Mouse (Mus musculus): Measurements from ENCODE around the gene Josd1.
A peak's percentile ranks its signal among the peaks of the same experiment; 100 is the strongest.

Gene Josd1

DNA sequence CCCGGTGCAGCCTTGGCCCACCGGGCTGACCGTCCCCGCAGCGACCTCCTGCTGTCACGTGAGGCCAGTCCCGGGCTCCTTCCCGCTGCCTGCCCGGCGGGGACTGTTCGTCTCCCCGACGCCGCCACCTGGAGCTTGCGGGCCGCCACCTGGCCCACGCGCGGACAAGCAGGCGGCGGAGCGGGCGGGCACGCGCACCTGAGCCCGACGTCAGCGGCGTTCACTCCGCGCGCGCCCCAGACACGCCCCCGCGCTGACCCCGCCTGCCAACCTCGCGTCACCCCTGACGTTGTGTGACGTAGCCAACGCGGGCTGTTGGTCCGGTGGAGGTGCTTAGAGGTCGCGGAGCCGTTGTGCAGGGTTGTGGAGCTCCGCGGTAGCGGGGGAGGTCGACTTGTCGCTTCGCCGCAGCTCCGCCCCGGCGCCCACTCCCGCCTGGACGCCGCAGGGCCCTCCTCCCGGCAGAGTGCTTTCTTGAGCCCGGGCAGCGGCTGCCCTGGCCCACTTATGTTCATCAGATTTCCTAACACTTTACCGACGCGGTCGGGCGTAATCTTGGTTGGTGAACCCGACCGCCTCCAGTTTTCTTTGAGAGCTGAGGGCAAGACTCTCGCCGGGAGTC, at the start of gene Josd1:
TSS of gene Josd1 (minus strand) at position 274 of the 622 bp plus-strand sequence.
- peak; percentile 97 for DNase-seq (ENCODE audit: low spot score)

DNA sequence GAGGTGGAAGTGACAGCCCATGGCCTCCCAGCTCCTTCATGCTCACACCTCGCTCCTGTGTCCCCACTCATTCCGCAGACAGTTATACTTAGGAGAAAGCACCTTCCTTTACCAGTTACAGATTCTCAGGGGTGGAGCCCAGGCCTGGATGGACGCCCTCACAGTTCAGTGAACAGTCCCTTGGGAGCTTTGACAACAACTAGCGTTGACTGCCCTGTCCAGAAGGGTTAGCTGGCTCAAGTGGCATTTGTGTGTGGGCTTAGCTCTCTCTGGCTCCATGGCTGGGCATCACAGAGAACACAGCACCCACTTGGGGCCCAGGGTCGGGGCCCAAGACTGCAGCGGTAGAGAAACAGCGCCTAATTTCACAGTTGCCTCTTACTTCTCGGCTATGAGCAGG, 46.6 kb upstream of the Josd1 start:
- DNase-seq (ENCODE audit: low spot score): no peak

DNA sequence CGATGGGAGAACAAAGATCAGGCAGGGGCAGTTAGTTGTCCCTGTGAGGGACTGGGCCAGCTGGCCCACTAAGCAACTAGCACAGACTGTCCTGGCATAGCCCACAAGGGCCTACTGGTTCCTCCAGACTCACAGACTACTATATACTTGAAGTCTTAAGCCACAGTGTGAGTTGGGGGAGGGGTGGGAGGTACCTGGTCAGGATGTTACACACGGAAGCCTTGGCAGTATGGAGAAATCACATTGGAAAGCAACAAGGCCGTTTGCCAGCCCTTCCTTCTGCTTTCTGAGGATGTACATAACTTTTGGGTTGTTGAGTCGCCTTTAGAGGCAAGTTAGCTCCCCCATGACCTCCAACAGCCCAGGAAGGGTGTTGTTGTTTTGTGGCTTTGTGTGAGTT, 45.9 kb upstream of the Josd1 start:
- no peak for DNase-seq (ENCODE audit: low spot score)

DNA sequence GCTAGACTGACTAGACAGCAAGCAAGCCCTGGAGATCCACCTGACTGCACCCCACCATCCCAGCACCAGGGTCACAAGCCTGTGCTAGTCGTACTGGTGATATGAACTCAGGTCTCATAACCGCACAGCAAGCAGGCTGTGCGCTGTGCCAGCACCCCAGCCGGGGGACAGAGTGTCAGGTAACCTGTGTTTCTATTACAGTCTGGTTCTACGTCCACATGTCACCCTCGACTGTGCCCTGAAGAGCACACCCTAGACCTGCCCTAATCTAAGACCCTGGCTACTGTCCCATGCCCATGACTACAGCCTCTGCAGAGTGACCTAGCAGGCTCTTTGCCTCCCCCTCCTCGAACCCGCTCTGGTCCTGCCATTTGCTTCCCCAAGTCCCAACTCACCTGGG, 45.5 kb upstream of the Josd1 start:
- DNase-seq (ENCODE audit: low spot score): no peak

DNA sequence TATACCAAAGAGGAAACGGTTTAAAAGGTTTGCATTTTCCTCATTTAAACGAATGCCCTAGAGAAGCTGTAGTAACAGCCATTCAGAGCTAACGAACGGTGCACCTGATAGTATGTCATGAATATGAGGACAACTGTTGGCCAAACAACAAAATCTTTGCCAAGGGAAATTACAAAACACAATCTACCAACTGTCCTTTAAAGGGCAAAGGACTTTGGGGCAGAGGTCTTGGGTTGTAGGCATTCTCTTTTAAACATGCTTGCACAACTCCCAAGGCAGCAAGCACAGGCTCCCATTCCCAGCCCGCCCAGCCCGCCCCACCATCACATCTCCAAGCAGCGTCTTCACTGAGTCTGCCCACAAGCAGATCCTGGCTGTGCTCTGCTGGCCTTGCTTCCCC, 43.8 kb upstream of the Josd1 start:
- no peak for DNase-seq (ENCODE audit: low spot score)

DNA sequence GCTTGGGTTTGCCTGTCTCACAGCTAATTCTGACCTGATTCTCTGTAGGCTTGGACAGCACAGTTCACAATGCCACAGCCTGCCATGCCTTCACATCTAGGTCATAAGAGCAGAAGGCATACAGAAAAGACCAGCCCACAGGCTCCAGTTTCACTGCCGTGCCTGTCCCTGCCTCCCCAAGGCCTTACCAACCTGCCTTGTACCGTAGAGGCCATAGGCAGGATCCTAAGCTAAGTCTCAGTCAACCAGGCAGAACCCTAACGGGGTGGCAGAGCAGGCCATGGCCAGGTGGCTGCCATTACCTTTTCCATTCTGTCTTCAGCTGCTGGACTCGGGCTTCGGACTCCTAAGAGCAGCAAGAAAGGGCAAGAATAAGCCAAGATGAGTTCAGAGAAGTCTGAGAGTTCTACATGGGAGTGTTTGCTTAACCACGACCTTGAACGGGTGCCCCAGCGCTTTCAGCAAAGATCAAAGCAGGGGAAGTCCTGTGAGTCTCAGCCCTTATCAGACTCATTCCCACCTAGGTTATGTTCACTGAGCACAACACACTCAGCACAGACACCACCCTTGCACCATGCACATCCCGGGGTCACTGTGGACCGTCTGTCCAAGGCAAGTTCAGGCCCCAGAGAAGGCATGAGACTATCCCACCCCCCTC, 41.1 kb upstream of the Josd1 start:
- no peak for DNase-seq (ENCODE audit: low spot score)

DNA sequence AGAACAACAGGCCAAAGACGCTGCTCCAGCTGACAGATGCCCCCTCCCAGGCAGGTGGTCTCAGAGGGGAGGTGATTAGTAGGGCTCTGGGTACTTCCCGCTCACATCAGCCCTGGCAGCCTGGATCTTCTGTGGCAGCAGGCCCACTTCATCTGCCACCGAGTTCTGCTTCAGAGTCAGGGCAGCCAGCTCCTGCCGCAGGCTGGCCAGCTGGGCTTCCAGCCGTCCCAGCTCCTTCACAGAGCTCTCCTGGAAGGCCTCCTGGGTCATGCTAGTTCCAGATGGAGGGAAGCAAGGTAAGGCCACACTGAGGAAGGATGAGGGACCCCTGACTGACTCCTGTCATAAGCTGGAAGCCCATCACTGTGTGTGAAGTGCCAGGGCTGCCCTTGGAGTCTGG, 40.6 kb upstream of the Josd1 start:
- DNase-seq (ENCODE audit: low spot score): no peak

DNA sequence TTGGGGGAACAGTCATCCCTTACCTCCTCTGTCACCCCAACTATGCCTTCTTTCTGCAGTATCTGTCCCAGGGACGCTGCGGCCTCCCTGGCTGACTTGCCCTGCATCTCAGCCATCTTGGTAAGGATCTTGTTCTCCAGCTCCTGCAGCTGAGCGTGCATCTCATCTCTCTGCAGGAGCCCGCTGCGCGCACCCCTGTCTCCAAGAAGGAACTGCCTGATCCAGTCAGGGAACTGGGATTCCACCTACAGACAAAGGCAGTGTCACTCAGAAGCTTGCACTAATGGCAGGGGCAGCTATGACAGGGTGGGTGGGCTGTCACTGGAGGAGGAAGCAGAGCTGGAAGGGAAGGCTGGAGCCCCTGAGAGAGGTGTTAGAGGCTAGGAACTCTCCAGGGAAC, 40.1 kb upstream of the Josd1 start:
- DNase-seq (ENCODE audit: low spot score): no peak

DNA sequence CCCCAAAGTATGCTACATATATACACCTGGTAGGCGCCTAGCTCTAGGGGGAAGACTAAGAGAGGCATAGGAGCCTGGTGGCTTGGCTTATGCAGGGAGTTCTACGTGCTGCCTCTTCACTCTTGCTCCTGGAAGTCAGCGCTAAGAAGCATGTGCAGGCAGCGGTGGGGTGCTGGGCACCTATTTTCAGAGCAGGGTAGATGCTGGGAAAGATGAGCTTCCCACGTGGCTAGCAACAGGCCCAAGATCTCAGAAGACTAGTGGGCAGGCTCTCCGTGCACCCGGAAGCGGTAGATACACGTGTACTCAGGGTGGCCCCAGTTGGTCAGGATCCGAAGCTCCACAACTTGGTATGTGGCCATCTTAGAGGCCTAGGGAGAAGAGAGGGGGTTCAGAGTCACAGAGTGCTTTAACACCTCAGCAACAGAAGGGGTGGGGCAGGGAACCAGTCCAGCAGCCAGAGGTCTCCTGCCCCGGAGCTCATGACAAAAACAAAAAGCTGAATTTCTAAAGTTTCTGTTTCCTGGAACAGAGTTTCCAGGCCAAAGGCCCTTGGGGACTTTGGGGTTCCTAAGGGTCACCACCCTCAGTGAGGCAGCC, 37.6 kb upstream of the Josd1 start:
- DNase-seq (ENCODE audit: low spot score): no peak

DNA sequence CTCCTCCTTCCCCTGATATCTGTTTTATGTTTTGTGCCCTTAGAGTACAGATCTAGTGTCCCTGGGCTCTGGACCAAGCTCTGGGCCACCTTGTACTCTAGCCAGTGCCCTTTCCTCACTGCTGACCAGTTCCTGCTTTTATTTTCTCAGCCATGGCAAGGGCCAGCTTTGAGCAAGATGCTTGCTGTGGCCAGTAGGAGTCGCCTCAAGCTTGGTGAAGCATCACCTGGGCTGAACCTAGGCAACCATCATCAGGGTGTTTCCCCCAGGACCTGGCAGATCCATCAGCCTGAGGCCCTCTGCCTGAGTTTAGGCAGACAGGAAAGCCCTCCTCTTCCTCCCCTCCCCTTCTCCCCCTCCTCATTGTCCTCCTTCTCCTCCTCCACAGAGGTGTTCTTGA, 35.7 kb upstream of the Josd1 start:
- no peak for DNase-seq (ENCODE audit: low spot score)

DNA sequence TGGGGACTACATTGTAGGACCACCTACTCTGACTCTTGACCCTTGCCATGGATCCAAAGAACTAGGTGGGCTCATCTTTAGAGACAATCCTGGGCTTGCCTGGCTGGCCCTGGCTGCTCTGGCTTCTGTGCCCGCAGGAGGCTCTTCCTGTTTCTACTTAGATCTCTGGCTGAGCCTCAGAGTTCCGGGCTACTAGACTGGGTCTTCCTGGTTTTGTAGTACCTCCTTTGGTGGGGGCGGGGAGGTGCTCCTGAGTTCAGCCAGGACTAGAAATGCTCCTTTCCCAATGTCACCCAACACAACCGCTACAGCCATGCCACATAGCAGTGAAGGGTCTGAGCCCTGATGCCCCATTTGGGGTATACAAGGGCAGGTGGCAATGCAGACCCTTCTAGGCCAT, 33.1 kb upstream of the Josd1 start:
- DNase-seq (ENCODE audit: low spot score): no peak

DNA sequence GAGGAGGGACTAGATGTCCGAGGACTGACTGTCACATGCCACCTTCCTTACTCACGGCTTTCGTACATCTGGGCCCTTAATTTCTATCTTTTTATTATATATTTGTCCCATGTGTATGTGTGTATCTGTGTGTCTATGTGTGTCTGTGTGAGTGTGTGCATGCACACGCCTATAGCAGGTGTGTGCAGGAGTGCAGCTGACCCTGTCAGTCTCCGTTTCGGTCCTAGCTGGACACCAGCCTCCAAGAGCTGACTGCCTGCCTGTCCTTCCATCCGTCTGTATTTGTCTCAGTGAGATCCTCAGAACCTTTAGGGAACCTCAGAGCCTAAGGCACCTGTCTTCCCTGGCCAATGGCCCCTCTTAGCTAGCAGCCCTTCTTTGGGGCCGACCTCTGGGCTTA, 32.5 kb upstream of the Josd1 start:
- DNase-seq (ENCODE audit: low spot score): no peak

DNA sequence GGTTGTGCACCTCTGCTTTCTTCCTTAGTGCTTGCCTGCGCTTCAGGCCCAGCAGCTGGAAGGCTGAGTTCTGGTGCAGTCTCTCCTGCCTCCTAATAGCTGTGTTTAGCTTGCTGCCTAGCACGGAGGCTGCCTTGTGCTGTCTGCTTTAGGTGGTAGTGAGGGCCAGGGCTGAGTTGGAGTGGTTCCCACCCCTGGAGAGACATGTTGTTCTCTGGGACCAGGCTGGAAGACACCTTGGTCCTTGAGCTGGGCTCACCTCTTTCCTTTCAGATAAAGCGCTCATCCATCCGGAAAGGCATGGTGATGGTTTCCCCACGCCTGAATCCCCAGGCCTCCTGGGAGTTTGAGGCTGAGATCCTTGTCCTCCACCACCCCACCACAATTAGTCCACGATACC, 29.0 kb upstream of the Josd1 start:
- DNase-seq (ENCODE audit: low spot score): no peak

DNA sequence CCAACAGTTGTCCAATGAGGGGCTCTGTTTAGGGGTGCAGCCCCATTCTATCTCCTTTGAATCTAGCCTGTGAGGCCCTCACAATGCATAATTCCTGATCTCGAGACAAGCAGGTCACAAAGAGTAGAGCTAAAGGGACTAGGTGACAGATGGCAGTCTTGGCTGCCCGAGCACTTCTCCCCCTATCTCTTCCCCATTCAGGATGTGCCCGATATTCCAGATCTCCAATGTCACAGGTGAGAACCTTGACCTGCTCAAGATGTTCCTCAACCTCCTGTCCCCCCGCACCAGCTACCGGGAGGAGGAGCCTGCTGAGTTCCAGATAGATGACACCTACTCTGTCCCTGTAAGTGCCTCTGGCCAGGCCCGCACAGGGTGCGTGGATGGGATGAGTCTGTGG, 27.9 kb upstream of the Josd1 start:
- no peak for DNase-seq (ENCODE audit: low spot score)

DNA sequence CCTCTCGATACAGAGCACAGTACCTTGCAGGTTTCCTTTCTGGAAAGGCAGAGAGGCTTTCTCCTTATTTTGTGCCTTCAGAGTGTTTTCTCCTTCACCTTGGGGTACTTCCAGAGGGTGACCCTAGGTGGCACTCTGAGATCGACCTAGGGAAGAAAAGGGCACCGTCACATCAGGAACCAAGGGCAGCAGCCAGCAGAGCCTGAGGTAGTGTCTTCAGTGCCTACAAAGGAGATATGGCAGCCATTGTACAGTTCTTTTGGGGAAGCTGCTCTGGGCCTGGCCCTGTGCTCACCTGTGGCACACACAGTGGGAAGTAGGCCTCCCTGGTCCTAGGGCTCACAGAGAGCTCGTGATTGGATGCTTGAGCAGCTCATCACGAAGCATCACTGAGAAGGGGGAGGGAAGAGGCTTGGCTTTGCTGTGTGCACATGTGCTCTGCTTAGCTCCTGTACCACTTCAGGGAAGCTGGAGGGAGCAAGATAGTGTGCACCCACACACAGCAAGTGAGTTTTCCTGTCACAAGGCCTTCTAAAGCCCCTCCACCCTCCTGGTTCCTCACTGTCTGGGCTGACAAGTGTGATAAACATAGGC, 20.6 kb upstream of the Josd1 start:
- no peak for DNase-seq (ENCODE audit: low spot score)

DNA sequence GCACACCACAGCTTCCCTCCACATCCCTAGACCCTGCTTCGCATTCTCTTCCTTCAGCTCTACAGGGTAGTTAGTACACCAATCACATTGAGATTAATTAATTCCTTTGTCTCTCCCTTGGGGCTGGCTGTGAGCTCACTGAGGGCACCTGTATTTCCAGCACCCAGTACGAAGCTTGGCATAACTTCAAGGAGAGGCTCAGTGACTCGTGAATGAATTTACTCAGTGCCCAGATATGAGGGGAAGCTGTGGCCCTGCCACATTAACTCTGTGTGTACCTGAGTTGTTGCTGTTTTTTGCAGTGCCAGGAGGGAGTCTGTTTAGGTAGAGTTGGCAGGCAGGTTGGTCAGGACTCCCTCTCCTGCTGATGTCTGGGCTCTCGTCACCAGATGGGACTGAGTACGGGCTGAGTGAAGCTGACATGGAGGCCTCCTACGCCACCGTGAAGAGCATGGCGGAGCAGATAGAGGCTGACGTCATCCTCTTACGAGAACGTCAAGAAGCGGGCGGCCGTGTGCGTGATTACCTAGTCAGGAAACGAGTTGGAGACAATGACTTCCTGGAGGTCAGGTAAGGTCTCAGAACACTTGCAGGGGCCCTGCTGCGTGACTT, 19.0 kb upstream of the Josd1 start:
- no peak for DNase-seq (ENCODE audit: low spot score)

DNA sequence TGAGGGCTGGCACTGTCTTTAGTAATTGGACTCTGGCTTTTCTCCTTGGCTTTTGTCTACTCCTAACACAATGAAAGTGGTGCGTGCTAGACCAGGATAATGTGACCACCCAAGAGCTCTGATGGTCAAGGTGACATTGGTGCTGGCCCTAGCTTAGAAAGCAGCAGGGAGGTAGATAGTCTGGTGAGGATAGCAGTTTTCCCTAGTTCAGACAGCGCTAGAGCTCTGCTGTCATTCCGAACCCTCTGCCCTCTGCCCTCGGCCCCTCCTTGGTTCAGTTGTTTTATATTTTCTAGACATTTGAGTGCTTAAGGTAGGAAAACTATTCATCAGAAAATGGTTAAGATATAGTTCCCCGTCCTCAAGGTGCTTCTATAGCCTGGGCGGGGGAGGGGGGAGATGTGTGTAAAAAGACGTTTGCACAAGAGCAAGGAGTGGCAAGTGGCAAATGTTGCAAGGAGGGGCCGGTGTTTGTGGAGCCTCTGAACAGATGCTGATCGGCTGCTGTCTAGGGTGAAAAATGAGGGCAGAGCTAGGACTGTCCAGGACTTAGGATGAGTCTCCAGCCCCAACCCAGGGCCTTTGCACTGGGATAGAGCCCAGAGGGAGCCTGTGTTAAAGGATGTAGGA, 10.0 kb upstream of the Josd1 start:
- DNase-seq (ENCODE audit: low spot score): no peak

DNA sequence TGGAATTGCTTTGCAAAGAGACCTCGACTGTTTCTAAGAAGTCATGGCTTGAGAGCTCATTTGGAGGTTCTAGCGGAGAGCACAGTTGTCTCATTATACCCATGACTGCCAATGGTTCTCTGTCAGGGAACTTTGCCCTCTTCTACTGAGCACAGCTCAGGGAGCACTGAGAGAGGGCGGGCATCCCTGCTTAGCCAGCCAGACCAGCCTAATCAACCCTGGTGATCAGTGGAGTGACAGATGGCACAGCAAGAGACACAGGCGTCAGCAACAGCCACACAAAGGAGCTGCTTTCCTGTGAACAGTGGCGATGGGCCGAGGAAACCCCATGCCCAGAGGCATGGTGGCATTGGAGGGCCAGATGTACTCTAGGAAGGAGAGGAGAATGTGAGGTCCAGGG, 9.3 kb upstream of the Josd1 start:
- no peak for DNase-seq (ENCODE audit: low spot score)

DNA sequence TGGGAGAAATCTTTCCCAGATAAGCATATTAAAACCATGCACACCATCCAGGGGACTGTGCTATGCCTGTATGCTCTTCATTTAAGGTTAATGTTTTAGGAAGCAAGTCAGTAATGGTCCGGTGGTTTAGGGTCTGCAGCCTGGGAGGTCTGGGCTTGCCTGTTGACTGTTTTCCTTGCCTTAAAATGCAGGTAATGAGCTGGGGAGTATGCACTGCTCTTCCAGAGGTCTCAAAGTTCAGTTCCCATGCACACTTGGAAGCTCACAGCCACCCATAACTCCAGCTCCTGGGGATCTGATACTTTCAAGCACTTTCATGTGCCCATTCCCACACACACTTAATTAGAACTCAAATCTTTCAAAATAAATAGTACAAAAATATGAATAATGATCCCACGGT, 8.8 kb upstream of the Josd1 start:
- DNase-seq (ENCODE audit: low spot score): no peak

DNA sequence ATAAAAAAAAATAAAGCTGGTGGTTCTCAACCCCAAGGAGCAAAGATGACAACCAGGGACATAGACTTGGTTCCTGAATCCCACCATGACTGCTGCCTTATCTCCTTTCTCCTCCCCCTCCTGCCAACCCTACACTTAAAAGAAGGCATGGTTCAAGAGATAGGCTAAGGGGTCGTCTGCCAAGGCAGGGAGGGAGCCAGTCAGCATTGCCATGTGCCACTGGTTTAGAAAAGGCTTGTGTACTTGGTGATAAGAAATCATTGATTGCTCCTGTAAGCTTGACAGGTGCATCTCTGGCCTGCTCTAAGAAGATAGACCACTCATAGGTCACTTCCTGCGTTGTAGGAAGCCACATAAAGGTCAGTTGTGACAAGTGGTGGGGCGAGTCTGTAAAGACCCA, 7.8 kb upstream of the Josd1 start:
- no peak for DNase-seq (ENCODE audit: low spot score)

DNA sequence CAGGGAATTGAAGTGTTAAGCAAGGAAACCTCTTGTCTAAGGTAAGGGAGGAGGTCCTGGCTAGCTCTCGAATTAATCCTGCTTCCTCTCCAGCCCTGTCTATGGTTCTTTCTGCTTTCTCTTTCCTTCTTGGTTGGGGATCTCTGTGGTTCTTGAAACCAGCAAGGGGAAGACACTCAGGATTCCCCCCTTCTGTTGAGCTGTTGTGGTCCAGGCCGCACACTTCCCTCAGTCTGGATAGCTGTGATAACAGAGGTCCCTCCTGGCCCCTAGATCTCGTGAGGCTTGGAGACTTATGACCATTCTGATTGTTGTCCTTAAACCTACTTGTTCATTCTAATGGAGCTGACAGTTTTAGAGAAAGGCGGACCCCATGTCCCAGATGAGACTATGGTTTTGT, 6.8 kb upstream of the Josd1 start:
- DNase-seq (ENCODE audit: low spot score): no peak

DNA sequence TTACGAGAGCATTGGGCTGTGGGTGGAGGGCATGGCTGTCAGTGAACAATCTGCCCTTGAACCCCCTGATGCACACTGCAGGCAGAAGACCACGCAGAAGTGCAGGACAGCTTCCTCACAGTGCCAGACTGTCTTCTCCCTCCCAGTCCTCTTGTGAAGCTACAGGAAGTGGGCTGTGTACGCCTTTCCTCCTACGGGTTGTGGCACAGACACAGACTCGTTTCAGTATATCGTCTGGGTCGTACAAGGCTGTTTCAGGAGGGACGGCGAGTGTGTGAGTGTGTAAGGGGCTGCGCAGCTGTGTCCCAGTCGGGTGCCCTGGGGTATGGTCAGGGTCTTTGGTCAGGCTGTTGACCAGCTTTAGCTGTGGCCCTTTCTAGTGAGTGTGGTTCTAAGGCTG, 6.0 kb upstream of the Josd1 start:
- DNase-seq (ENCODE audit: low spot score): no peak

DNA sequence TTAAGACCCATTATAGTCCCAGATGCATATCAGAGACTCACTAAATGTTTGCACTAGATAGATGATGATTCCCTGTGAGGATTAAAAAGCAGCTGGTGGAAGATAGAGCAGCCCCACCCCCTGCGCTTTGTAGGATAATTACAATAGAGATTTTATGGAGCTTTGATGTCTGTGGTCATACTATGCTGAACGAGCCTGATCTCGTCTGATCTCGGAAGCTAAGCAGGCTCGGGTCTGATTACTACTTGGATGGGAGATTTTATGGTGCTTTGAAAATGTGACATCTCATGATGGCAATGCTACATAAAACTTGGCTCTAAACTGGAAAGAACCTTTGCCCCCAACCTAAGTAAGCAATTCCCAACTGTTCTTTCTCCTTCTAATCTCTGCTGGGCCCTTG, 4.6 kb upstream of the Josd1 start:
- no peak for DNase-seq (ENCODE audit: low spot score)
